Mouse (Mus musculus): ENCODE measurements around the gene Tmem184b. TPM values are rescaled to one million over a fixed set of nuclear protein-coding genes. Genes with fewer than 3 reads are reported as not detected.

Gene Tmem184b
- polyA plus RNA-seq, 1 experiment from 2014 or later, result 36.2 TPM

- no peak for DNase-seq (ENCODE audit: low spot score)
- Histone ChIP-seq H3K36me3 (replicated peaks; ENCODE audit: control insufficient read depth, insufficient read depth, low read depth, low read length) (peaks cover 6% of the 10 kb centered on the region; the same call in 1 of the 2 replicates), H3K9ac (replicated peaks; ENCODE audit: low read length) (no peak overlapping the region), H3K27me3 (ENCODE audit: control insufficient read depth, insufficient read depth, low read length) (no peaks in the 10 kb centered on the region), H3K4me2 (ENCODE audit: low read depth, low read length) (no peak overlapping the region), H3K4me1 (ENCODE audit: control insufficient read depth, insufficient read depth, low read length) (no peaks in the 10 kb centered on the region), H3K4me3 (ENCODE audit: low read depth, low read length) (no peak overlapping the region), H3K9me3 (replicated peaks; ENCODE audit: control insufficient read depth, low read length) (no peaks in the 10 kb centered on the region), H3K27ac (replicated peaks; ENCODE audit: low read depth, low read length) (no peak overlapping the region)
- no peak for ATAC-seq (replicated peaks; ENCODE audit: insufficient number of reproducible peaks, low FRiP score, low TSS enrichment, low read depth)
- WGBS, result 47% methylated on average over 4 of the region's 4 CpGs
Observed at GRCm38 (mm10) chr15:79414513-79414912, 11.1 kb upstream of the Tmem184b start.

GRCm38 (mm10) chr15:79413802-79414201, 10.4 kb upstream of the Tmem184b start:
- H3K36me3 ChIP-seq (replicated peaks; ENCODE audit: control insufficient read depth, insufficient read depth, low read depth, low read length), result peaks cover 5% of the 10 kb centered on the region; the same call in 1 of the 2 replicates
- no peak overlapping the region for H3K9ac ChIP-seq (replicated peaks; ENCODE audit: low read length)
- no peak overlapping the region for H3K4me3 ChIP-seq (ENCODE audit: low read depth, low read length)
- H3K4me2 ChIP-seq (ENCODE audit: low read depth, low read length), result no peak overlapping the region
- WGBS, result 81% methylated on average over 8 of the region's 8 CpGs
- no peaks in the 10 kb centered on the region for H3K9me3 ChIP-seq (replicated peaks; ENCODE audit: control insufficient read depth, low read length)
- H3K27me3 ChIP-seq (ENCODE audit: control insufficient read depth, insufficient read depth, low read length), result no peaks in the 10 kb centered on the region
- no peak overlapping the region for H3K27ac ChIP-seq (replicated peaks; ENCODE audit: low read depth, low read length)
- DNase-seq (ENCODE audit: low spot score), result no peak
- no peaks in the 10 kb centered on the region for H3K4me1 ChIP-seq (ENCODE audit: control insufficient read depth, insufficient read depth, low read length)
- no peak for ATAC-seq (replicated peaks; ENCODE audit: insufficient number of reproducible peaks, low FRiP score, low TSS enrichment, low read depth)

- ATAC-seq (replicated peaks; ENCODE audit: insufficient number of reproducible peaks, low FRiP score, low TSS enrichment, low read depth), result no peak
- Histone ChIP-seq H3K9ac (replicated peaks; ENCODE audit: low read length) (no peak overlapping the region), H3K4me3 (ENCODE audit: low read depth, low read length) (no peak overlapping the region), H3K4me2 (ENCODE audit: low read depth, low read length) (no peak overlapping the region), H3K4me1 (ENCODE audit: control insufficient read depth, insufficient read depth, low read length) (no peaks in the 10 kb centered on the region), H3K36me3 (replicated peaks; ENCODE audit: control insufficient read depth, insufficient read depth, low read depth, low read length) (peaks cover 3% of the 10 kb centered on the region; the same call in 1 of the 2 replicates), H3K27me3 (ENCODE audit: control insufficient read depth, insufficient read depth, low read length) (no peaks in the 10 kb centered on the region), H3K27ac (replicated peaks; ENCODE audit: low read depth, low read length) (no peak overlapping the region), H3K9me3 (replicated peaks; ENCODE audit: control insufficient read depth, low read length) (no peaks in the 10 kb centered on the region)
- 98% methylated on average over 3 of the region's 3 CpGs for WGBS
- no peak for DNase-seq (ENCODE audit: low spot score)
Observed at GRCm38 (mm10) chr15:79413201-79413600, 9.8 kb upstream of the Tmem184b start.

- H3K4me3 ChIP-seq (ENCODE audit: low read depth, low read length), result no peak overlapping the region
- H3K9me3 ChIP-seq (replicated peaks; ENCODE audit: control insufficient read depth, low read length), result no peaks in the 10 kb centered on the region
- no peaks in the 10 kb centered on the region for H3K27me3 ChIP-seq (ENCODE audit: control insufficient read depth, insufficient read depth, low read length)
- WGBS, result 55% methylated on average over 10 of the region's 10 CpGs
- no peaks in the 10 kb centered on the region for H3K4me1 ChIP-seq (ENCODE audit: control insufficient read depth, insufficient read depth, low read length)
- ATAC-seq (replicated peaks; ENCODE audit: insufficient number of reproducible peaks, low FRiP score, low TSS enrichment, low read depth) (no peak), DNase-seq (ENCODE audit: low spot score) (peak; percentile 22)
- no peak overlapping the region for H3K27ac ChIP-seq (replicated peaks; ENCODE audit: low read depth, low read length)
- no peak overlapping the region for H3K9ac ChIP-seq (replicated peaks; ENCODE audit: low read length)
- H3K36me3 ChIP-seq (replicated peaks; ENCODE audit: control insufficient read depth, insufficient read depth, low read depth, low read length), result no peaks in the 10 kb centered on the region
- H3K4me2 ChIP-seq (ENCODE audit: low read depth, low read length), result no peak overlapping the region
Observed at GRCm38 (mm10) chr15:79411363-79412065, 8.1 kb upstream of the Tmem184b start.

- DNase-seq (ENCODE audit: low spot score) (no peak), ATAC-seq (replicated peaks; ENCODE audit: insufficient number of reproducible peaks, low FRiP score, low TSS enrichment, low read depth) (no peak)
- Histone ChIP-seq H3K4me3 (ENCODE audit: low read depth, low read length) (no peak overlapping the region), H3K27me3 (ENCODE audit: control insufficient read depth, insufficient read depth, low read length) (no peaks in the 10 kb centered on the region), H3K36me3 (replicated peaks; ENCODE audit: control insufficient read depth, insufficient read depth, low read depth, low read length) (no peaks in the 10 kb centered on the region), H3K9me3 (replicated peaks; ENCODE audit: control insufficient read depth, low read length) (no peaks in the 10 kb centered on the region), H3K4me1 (ENCODE audit: control insufficient read depth, insufficient read depth, low read length) (no peaks in the 10 kb centered on the region), H3K9ac (replicated peaks; ENCODE audit: low read length) (no peak overlapping the region), H3K27ac (replicated peaks; ENCODE audit: low read depth, low read length) (no peak overlapping the region), H3K4me2 (ENCODE audit: low read depth, low read length) (no peak overlapping the region)
- WGBS, result 88% methylated on average over 4 of the region's 4 CpGs
Observed at GRCm38 (mm10) chr15:79409077-79409573, 5.8 kb upstream of the Tmem184b start.

- WGBS, result 76% methylated on average over 4 of the region's 4 CpGs
- H3K4me1 ChIP-seq (ENCODE audit: control insufficient read depth, insufficient read depth, low read length), result peaks cover 6% of the 10 kb centered on the region
Observed at GRCm38 (mm10) chr15:79406564-79406963, 3.2 kb upstream of the Tmem184b start.

GRCm38 (mm10) chr15:79404277-79404676, 908 bp upstream of the Tmem184b start:
- no peak overlapping the region for H3K4me3 ChIP-seq (ENCODE audit: low read depth, low read length)
- H3K27me3 ChIP-seq (ENCODE audit: control insufficient read depth, insufficient read depth, low read length), result no peaks in the 10 kb centered on the region
- no peak overlapping the region for H3K4me2 ChIP-seq (ENCODE audit: low read depth, low read length)
- H3K9me3 ChIP-seq (replicated peaks; ENCODE audit: control insufficient read depth, low read length), result no peaks in the 10 kb centered on the region
- no peaks in the 10 kb centered on the region for H3K36me3 ChIP-seq (replicated peaks; ENCODE audit: control insufficient read depth, insufficient read depth, low read depth, low read length)
- DNase-seq (ENCODE audit: low spot score) (no peak), ATAC-seq (replicated peaks; ENCODE audit: insufficient number of reproducible peaks, low FRiP score, low TSS enrichment, low read depth) (no peak)
- peaks cover 6% of the 10 kb centered on the region for H3K4me1 ChIP-seq (ENCODE audit: control insufficient read depth, insufficient read depth, low read length)
- no peak overlapping the region for H3K9ac ChIP-seq (replicated peaks; ENCODE audit: low read length)
- WGBS, result 48% methylated on average over 1 of the region's 1 CpGs
- no peak overlapping the region for H3K27ac ChIP-seq (replicated peaks; ENCODE audit: low read depth, low read length)

More at GRCm38 (mm10) chr15:79406564-79406963, 3.2 kb upstream of the Tmem184b start:
- Histone ChIP-seq H3K9ac (replicated peaks; ENCODE audit: low read length) (no peak overlapping the region), H3K27me3 (ENCODE audit: control insufficient read depth, insufficient read depth, low read length) (no peaks in the 10 kb centered on the region), H3K4me2 (ENCODE audit: low read depth, low read length) (no peak overlapping the region), H3K27ac (replicated peaks; ENCODE audit: low read depth, low read length) (no peak overlapping the region), H3K9me3 (replicated peaks; ENCODE audit: control insufficient read depth, low read length) (no peaks in the 10 kb centered on the region), H3K4me3 (ENCODE audit: low read depth, low read length) (no peak overlapping the region), H3K36me3 (replicated peaks; ENCODE audit: control insufficient read depth, insufficient read depth, low read depth, low read length) (no peaks in the 10 kb centered on the region)
- ATAC-seq (replicated peaks; ENCODE audit: insufficient number of reproducible peaks, low FRiP score, low TSS enrichment, low read depth) (no peak), DNase-seq (ENCODE audit: low spot score) (no peak)

- no peak for ATAC-seq (replicated peaks; ENCODE audit: insufficient number of reproducible peaks, low FRiP score, low TSS enrichment, low read depth)
- H3K9ac ChIP-seq (replicated peaks; ENCODE audit: low read length), result peak overlapping the region; percentile 84
- DNase-seq (ENCODE audit: low spot score), result peak; percentile 7
- no peaks in the 10 kb centered on the region for H3K27me3 ChIP-seq (ENCODE audit: control insufficient read depth, insufficient read depth, low read length)
- peak overlapping the region; percentile 86 for H3K4me3 ChIP-seq (ENCODE audit: low read depth, low read length)
- no peaks in the 10 kb centered on the region for H3K9me3 ChIP-seq (replicated peaks; ENCODE audit: control insufficient read depth, low read length)
- no peak overlapping the region for H3K27ac ChIP-seq (replicated peaks; ENCODE audit: low read depth, low read length)
- peaks cover 6% of the 10 kb centered on the region for H3K4me1 ChIP-seq (ENCODE audit: control insufficient read depth, insufficient read depth, low read length)
- peak overlapping the region; percentile 61 for H3K4me2 ChIP-seq (ENCODE audit: low read depth, low read length)
- H3K36me3 ChIP-seq (replicated peaks; ENCODE audit: control insufficient read depth, insufficient read depth, low read depth, low read length), result no peaks in the 10 kb centered on the region
- 13% methylated on average over 9 of the region's 9 CpGs for WGBS
Observed at GRCm38 (mm10) chr15:79403763-79404210, 418 bp upstream of the Tmem184b start.

Data from embryonic facial prominence, embryonic 11.5 days (tissue).